In genomic region chr4:104432150-104432549, GRCm38 (mm10) we compare ENCODE assay signal across 31 mouse cellular contexts.
DNase-seq lines count a peak whose midpoint lies in the region; ATAC-seq lines count a peak whose summit lies in the region.
"Had no signal": no experiment of that assay in that cellular context is flagged by ENCODE, and none has a peak within 500 bp of the region (broad histone marks: within the 10 kb centered on the region; RNA-seq: fewer than 3 reads in every experiment).

No protein-coding gene starts in this region.

- H3K9ac ChIP-seq in hindbrain, embryonic 13.5 days: no peak overlapping the region
- no peak overlapping the region for H3K9ac ChIP-seq in hindbrain, embryonic 14.5 days
- no peak overlapping the region for H3K9ac ChIP-seq in midbrain, embryonic 14.5 days (replicated peaks; ENCODE audit: low read length)
- no peak overlapping the region for H3K9ac ChIP-seq in midbrain, embryonic 11.5 days (ENCODE audit: low read length)
- H3K9ac ChIP-seq: embryonic facial prominence, embryonic 12.5 days; liver, embryonic 14.5 days had no signal

- DNase-seq in cerebellum, adult 18-20 months: peak; percentile 41 to 45
- DNase-seq in cerebellum, adult 11-12 months: no peak
- DNase-seq in cerebellum, postnatal 25 days: peak; percentile 44 to 56
- DNase-seq in cerebellum, postnatal 36 days: no peak
- DNase-seq in hindbrain, embryonic 14.5 days (ENCODE audit: low spot score): no peak
- DNase-seq in midbrain, embryonic 14.5 days: no peak
- DNase-seq in midbrain, embryonic 11.5 days (ENCODE audit: low spot score, missing footprints): no peak
- DNase-seq: adrenal gland, adult 2 months; adrenal gland, postnatal 36 days; cerebellum, adult 9-11 months; embryo, embryonic 11 days; gastrocnemius, postnatal 25 days; heart, adult 18-20 months; heart, postnatal 4 days; kidney, adult 9 months; kidney, postnatal 10 days; liver; lung, adult 2 months; lung, postnatal 10 days; right cerebral cortex, adult 18-20 months; right cerebral cortex, postnatal 4 days; thymus, adult 18-20 months; thymus, postnatal 25 days had no signal

- H3K4me2 ChIP-seq in hindbrain, embryonic 13.5 days: no peak overlapping the region
- H3K4me2 ChIP-seq in hindbrain, embryonic 14.5 days (replicated peaks): no peak overlapping the region
- no peak overlapping the region for H3K4me2 ChIP-seq in midbrain, embryonic 14.5 days (ENCODE audit: low read length)
- no peak overlapping the region for H3K4me2 ChIP-seq in midbrain, embryonic 11.5 days
- H3K4me2 ChIP-seq: embryonic facial prominence, embryonic 12.5 days; heart, embryonic 11.5 days had no signal

- H3K36me3 ChIP-seq in hindbrain, embryonic 13.5 days: no peaks in the 10 kb centered on the region
- H3K36me3 ChIP-seq in hindbrain, embryonic 14.5 days (replicated peaks; ENCODE audit: control insufficient read depth, insufficient read depth): no peaks in the 10 kb centered on the region
- H3K36me3 ChIP-seq in midbrain, embryonic 14.5 days (ENCODE audit: control insufficient read depth, insufficient read depth, low read length): no peaks in the 10 kb centered on the region
- H3K36me3 ChIP-seq in midbrain, embryonic 11.5 days (ENCODE audit: control insufficient read depth, insufficient read depth, low read length): no peaks in the 10 kb centered on the region
- H3K36me3 ChIP-seq: embryonic facial prominence, embryonic 12.5 days had no signal

- no peak overlapping the region for H3K4me3 ChIP-seq in hindbrain, embryonic 13.5 days
- no peak overlapping the region for H3K4me3 ChIP-seq in hindbrain, embryonic 14.5 days (replicated peaks; ENCODE audit: low read length)
- H3K4me3 ChIP-seq in midbrain, embryonic 14.5 days (replicated peaks; ENCODE audit: low read depth, low read length): no peak overlapping the region
- no peak overlapping the region for H3K4me3 ChIP-seq in midbrain, embryonic 11.5 days (ENCODE audit: low read depth, low read length)
- H3K4me3 ChIP-seq: embryonic facial prominence, embryonic 12.5 days had no signal

- no peak for ATAC-seq in hindbrain, embryonic 13.5 days (ENCODE audit: low FRiP score)
- no peak for ATAC-seq in hindbrain, embryonic 14.5 days (ENCODE audit: low FRiP score)
- no peak for ATAC-seq in midbrain, embryonic 14.5 days (ENCODE audit: low FRiP score, low TSS enrichment)
- no peak for ATAC-seq in midbrain, embryonic 11.5 days (ENCODE audit: low FRiP score)
- ATAC-seq: activated CD4-positive, CD25-positive, alpha-beta regulatory T cell, adult 4 months; intestine, postnatal 0 days had no signal

- H3K27ac ChIP-seq in hindbrain, embryonic 13.5 days: 0 out of 2 replicates have a peak overlapping the region, but pooled peaks have one; percentile 8
- no peak overlapping the region for H3K27ac ChIP-seq in hindbrain, embryonic 14.5 days
- H3K27ac ChIP-seq in midbrain, embryonic 14.5 days (replicated peaks; ENCODE audit: low read depth, low read length): 0 out of 2 replicates have a peak overlapping the region, but pooled peaks have one; percentile 32
- no peak overlapping the region for H3K27ac ChIP-seq in midbrain, embryonic 11.5 days (ENCODE audit: low read depth, low read length)
- H3K27ac ChIP-seq: embryonic facial prominence, embryonic 12.5 days; liver, embryonic 14.5 days; stomach, postnatal 0 days had no signal

- no peaks in the 10 kb centered on the region for H3K27me3 ChIP-seq in hindbrain, embryonic 13.5 days
- H3K27me3 ChIP-seq in hindbrain, embryonic 14.5 days (ENCODE audit: control insufficient read depth, insufficient read depth, low read length): no peaks in the 10 kb centered on the region
- H3K27me3 ChIP-seq in midbrain, embryonic 14.5 days (ENCODE audit: control insufficient read depth, insufficient read depth, low read length): no peaks in the 10 kb centered on the region
- H3K27me3 ChIP-seq in midbrain, embryonic 11.5 days (ENCODE audit: control insufficient read depth, insufficient read depth, low read length): no peaks in the 10 kb centered on the region
- H3K27me3 ChIP-seq: CH12.LX; embryonic facial prominence, embryonic 12.5 days had no signal

- no peaks in the 10 kb centered on the region for H3K9me3 ChIP-seq in hindbrain, embryonic 13.5 days
- no peaks in the 10 kb centered on the region for H3K9me3 ChIP-seq in hindbrain, embryonic 14.5 days (ENCODE audit: control insufficient read depth, low read length)
- no peaks in the 10 kb centered on the region for H3K9me3 ChIP-seq in midbrain, embryonic 14.5 days (ENCODE audit: control insufficient read depth, low read length)
- no peaks in the 10 kb centered on the region for H3K9me3 ChIP-seq in midbrain, embryonic 11.5 days (ENCODE audit: control insufficient read depth, low read length)
- H3K9me3 ChIP-seq: embryonic facial prominence, embryonic 12.5 days had no signal

- peaks cover 24% of the 10 kb centered on the region for H3K4me1 ChIP-seq in hindbrain, embryonic 13.5 days (replicated peaks)
- H3K4me1 ChIP-seq in hindbrain, embryonic 14.5 days (replicated peaks; ENCODE audit: control insufficient read depth, insufficient read depth, low read length): peaks cover 15% of the 10 kb centered on the region; the same call in 1 of the 2 replicates
- H3K4me1 ChIP-seq in midbrain, embryonic 14.5 days (ENCODE audit: control insufficient read depth, insufficient read depth, low read length): peaks cover 28% of the 10 kb centered on the region
- no peaks in the 10 kb centered on the region for H3K4me1 ChIP-seq in midbrain, embryonic 11.5 days (ENCODE audit: control insufficient read depth, insufficient read depth, low read length)
- H3K4me1 ChIP-seq: embryonic facial prominence, embryonic 12.5 days had no signal

- 92% methylated on average over 11 of the region's 11 CpGs for WGBS in hindbrain, embryonic 13.5 days
- WGBS in hindbrain, embryonic 14.5 days: 84% methylated on average over 11 of the region's 11 CpGs
- WGBS in midbrain, embryonic 14.5 days: 91% methylated on average over 11 of the region's 11 CpGs
- WGBS in midbrain, embryonic 11.5 days: 91% methylated on average over 11 of the region's 11 CpGs

Comparison
In these comparisons a context has a peak if more than half of its experiments do, and no peak if none do; other contexts are left out.
1. DNase-seq: peak in cerebellum, adult 18-20 months (2 of 2) and cerebellum, postnatal 25 days (2 of 2); none in cerebellum, adult 11-12 months (single experiment), cerebellum, postnatal 36 days (0 of 2), hindbrain, embryonic 14.5 days (single experiment), midbrain, embryonic 14.5 days (single experiment) and midbrain, embryonic 11.5 days (single experiment).
2. H3K27ac ChIP-seq: peak in hindbrain, embryonic 13.5 days (single experiment) and midbrain, embryonic 14.5 days (single experiment); none in hindbrain, embryonic 14.5 days (single experiment) and midbrain, embryonic 11.5 days (single experiment).